Mouse (Mus musculus): ENCODE data around the gene B430306N03Rik. TPM values are rescaled to one million over a fixed set of nuclear protein-coding genes. Genes with fewer than 3 reads are reported as not detected.
"Not testable (repeated sequence)": the region's sequence is repeated elsewhere in the genome, so short reads cannot be mapped to it uniquely, and the experiment has no call there.

The B430306N03Rik gene
- total RNA-seq, 1 experiment from 2014 or later: 99.2 TPM

DNA sequence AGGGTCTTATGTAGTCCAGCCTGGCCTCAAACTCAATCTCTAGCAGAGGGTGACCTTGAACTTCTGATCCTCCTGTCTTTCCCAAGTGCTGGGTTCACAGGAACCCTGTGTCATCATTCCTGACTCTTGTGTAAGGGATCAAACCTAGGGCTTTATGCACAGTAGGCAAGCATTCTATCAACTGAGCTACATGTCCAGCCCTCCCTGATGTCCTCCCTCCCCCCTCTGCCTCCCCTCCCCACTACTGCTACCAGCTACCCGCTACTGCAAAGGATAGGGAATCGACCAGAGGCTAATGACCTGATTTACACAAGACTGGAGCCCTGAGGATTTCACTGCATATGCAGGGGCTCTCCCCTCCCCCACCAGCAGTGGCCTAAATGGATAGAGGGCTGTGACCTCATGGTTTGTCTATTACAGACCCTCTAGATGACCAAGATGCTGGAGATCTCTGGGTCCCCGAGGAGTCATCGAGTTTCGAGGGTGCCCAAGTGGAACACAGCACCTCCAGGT lies 34.8 kb downstream of the B430306N03Rik start:
- ATAC-seq (ENCODE audit: extremely low read depth, insufficient number of reproducible peaks, low FRiP score, poor library complexity, severe bottlenecking): no peak

DNA sequence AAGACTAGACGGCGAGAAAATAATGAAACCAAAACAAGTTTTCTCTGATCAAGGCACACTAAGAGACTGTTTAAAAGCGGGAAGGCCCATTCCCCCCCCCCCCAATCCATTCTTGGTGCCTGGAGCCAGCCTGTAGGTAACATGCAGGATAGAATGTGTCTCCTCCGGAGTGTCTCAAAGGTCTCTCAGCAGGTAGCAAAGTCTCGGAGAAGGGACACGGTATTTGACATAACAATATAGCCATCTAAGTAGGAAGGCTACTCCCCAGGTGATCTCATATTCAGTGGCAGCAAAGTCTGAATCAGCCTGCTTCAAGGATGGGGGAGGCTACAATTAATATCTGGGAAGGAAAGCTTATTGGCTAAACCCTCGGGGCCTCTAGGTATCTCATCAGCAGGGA lies 37.0 kb downstream of the B430306N03Rik start:
- not testable (repeated sequence) for ATAC-seq (ENCODE audit: extremely low read depth, insufficient number of reproducible peaks, low FRiP score, poor library complexity, severe bottlenecking)

DNA sequence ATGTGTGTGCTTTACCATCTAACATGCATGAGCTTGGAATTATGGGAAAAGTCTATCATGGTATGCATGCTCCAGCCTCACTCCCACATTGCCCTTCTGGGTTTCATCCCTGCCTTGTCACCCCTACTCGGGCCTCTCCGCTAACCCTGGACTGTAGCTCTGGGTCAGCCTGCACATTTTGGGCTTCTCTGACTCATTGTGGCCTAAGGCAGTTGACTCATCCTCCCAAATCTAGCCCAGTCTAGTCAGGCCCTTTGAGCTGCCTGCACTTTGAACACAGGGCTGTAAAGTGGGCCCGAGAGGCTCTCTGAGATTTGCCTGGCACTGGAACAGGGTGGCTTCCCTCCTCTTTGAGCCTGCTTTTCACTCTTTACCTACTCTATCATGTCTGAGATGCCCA lies 39.9 kb downstream of the B430306N03Rik start:
- ATAC-seq (ENCODE audit: extremely low read depth, insufficient number of reproducible peaks, low FRiP score, poor library complexity, severe bottlenecking): no peak

- ATAC-seq (ENCODE audit: extremely low read depth, insufficient number of reproducible peaks, low FRiP score, poor library complexity, severe bottlenecking): no peak
Measured at GRCm38 (mm10) chr17:48357892-48358291, 42.0 kb downstream of the B430306N03Rik start.

GRCm38 (mm10) chr17:48359616-48360015 lies 43.7 kb downstream of the B430306N03Rik start, which contains the start of gene Treml1:
TSS of gene Treml1 (plus strand) at chr17:48359916.
- no peak for ATAC-seq (ENCODE audit: extremely low read depth, insufficient number of reproducible peaks, low FRiP score, poor library complexity, severe bottlenecking)

DNA sequence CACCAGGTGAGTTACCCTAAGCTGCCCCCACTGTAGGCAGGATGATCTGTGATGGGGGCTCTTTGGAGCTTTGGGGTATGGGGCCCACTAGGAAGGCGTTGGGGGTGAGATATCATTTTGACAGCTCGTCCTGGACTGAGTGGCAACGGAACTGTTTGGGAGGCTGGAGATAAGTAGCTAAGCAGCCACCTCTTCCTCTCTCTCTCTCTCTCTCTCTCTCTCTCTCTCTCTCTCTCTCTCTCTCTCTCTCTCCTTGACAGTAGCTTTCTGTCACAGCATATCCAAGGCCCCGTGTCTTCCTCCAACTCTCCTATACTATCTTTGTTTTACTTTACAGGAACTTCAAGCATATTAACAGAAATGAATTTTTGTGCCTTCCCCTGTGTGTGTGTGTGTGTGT lies 44.5 kb downstream of the B430306N03Rik start:
- no peak for ATAC-seq (ENCODE audit: extremely low read depth, insufficient number of reproducible peaks, low FRiP score, poor library complexity, severe bottlenecking)

DNA sequence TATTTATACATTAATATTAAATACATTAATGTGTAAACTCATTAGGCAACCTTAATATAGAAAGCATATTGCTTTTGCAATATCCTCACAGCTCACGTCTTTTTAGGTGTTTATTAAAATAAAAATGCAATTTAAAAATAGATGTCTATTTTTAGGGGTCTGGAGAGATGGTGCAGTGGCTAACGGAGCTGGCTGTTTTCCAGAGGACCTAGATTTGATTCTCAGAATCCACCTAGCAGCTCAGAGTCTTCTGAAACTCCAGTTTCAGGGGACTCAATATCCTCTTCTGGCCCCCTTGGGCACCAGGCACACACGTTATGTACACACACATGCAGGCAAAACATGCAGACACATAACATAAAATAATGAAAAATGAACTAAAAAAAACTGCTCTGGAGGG lies 46.4 kb downstream of the B430306N03Rik start:
- no peak for ATAC-seq (ENCODE audit: extremely low read depth, insufficient number of reproducible peaks, low FRiP score, poor library complexity, severe bottlenecking)

DNA sequence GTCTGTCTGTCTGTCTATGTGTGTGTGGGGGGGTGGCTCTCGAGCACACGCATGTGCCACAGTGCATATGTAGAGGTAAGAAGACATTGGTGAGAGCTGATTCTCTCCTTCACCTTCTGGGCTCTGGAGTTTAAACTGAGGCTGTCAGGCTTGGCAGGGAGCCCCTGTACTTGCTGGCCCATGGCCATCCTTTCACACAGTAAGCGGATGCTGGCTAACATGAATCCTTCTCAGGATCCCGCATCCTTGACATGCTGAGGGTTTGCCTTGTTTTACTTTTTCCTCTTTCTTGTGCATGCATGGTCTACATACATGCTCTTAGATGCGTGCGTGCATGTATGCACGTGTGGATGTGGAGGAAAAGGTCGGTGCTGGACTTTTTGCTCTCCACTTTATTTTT lies 47.0 kb downstream of the B430306N03Rik start:
- no peak for ATAC-seq (ENCODE audit: extremely low read depth, insufficient number of reproducible peaks, low FRiP score, poor library complexity, severe bottlenecking)

- ATAC-seq (ENCODE audit: extremely low read depth, insufficient number of reproducible peaks, low FRiP score, poor library complexity, severe bottlenecking): no peak
Measured at GRCm38 (mm10) chr17:48363421-48363965, 47.6 kb downstream of the B430306N03Rik start.

DNA sequence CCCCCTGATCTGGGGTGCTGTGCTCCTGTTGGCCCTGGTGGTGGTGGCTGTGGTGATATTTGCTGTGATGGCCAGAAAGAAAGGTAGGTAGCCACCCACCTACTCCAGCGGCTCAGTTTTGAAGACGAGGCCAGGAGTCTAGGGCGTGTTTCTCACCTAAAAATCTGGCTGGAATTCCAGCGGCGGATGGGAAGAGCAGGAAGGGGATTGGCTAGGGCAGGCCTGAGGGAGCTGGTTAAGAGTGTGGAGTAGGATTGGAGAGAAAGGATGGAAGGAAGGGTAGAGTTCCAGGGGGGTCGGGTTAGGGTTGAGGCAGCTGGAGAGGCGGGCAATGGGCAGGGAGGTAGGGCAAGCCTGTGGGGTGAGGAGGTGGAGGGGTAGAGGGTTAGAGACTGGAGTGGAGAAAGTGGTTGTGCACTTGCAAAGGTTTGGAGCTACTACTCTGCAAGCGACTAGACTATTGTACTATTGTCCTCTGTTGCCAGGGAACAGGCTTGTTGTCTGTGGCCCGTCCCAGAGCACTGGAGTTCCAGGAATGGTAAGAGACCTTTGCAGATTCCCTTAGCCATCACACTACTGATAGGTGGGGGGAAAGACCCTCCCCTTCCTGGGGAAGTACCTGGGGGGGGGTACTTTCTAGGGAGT lies 49.7 kb downstream of the B430306N03Rik start:
- ATAC-seq (ENCODE audit: extremely low read depth, insufficient number of reproducible peaks, low FRiP score, poor library complexity, severe bottlenecking): no peak

GRCm38 (mm10) chr17:48366806-48367205 lies 50.9 kb downstream of the B430306N03Rik start:
- ATAC-seq (ENCODE audit: extremely low read depth, insufficient number of reproducible peaks, low FRiP score, poor library complexity, severe bottlenecking): no peak

GRCm38 (mm10) chr17:48371621-48372020 lies 55.7 kb downstream of the B430306N03Rik start:
- ATAC-seq (ENCODE audit: extremely low read depth, insufficient number of reproducible peaks, low FRiP score, poor library complexity, severe bottlenecking): no peak

DNA sequence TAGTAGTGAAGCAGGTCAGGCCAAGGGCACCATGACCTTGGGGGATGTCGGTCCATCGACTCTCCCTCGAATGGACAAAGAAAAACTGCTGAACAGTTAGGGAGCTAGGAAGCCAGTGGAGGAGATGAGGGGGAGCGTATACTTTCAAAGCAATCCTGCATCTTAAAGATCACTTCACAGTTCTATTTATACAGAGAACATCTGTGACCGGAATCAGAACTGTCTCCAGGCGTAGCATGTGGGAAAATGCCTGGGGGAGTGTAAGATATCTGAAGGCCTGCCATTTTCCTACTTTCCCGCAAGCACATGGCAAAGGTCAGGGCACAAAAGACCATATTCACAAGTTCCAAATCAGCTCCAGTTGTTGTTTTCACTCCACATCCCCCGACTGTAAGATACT lies 57.0 kb downstream of the B430306N03Rik start:
- ATAC-seq (ENCODE audit: extremely low read depth, insufficient number of reproducible peaks, low FRiP score, poor library complexity, severe bottlenecking): no peak

DNA sequence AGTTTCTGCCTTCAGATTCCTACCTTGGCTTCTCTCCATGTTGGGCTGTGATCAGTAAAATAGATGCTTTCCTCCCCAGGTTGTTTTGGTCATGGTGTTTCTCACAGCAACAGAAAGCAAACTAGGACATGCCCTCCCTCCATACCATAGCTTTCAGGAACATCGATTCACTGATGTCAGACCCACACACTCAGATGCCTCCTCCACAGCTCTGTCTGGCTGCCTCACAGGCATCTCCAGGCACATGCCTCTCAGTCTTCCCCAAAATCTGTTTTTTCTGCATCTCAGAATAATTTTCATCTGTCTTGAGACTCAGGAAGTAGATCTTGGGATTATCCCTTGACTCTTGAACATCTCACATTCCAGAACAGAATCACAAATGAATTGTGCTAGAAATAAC lies 60.2 kb downstream of the B430306N03Rik start:
- ATAC-seq (ENCODE audit: extremely low read depth, insufficient number of reproducible peaks, low FRiP score, poor library complexity, severe bottlenecking): no peak

Other genes with a start within 250 kb of the B430306N03Rik start
- not detected in 2 replicates for gene 1700067P10Rik, start 226.8 kb upstream of the B430306N03Rik start, total RNA-seq (2017)
- gene 9830107B12Rik, start 169.9 kb upstream of the B430306N03Rik start, total RNA-seq (2017): 31.7 and 33.5 TPM in 2 replicates
- 129 and 143 TPM in 2 replicates for gene A530064D06Rik, start 148.9 kb upstream of the B430306N03Rik start, total RNA-seq (2017)
- 172 and 173 TPM in 2 replicates for gene Trem1, start 83.4 kb upstream of the B430306N03Rik start, total RNA-seq (2017)
- gene Trem3, start 68.4 kb upstream of the B430306N03Rik start, total RNA-seq (2017): 140 and 149 TPM in 2 replicates
- 47.1 and 49.0 TPM in 2 replicates for gene Treml4, start 51.8 kb upstream of the B430306N03Rik start, total RNA-seq (2017)
- gene Treml2, start 16.6 kb upstream of the B430306N03Rik start, total RNA-seq (2017): 145 and 151 TPM in 2 replicates
- gene Trem2, start 30.3 kb downstream of the B430306N03Rik start, total RNA-seq (2017): 2.6 and 3.7 TPM in 2 replicates
- gene Treml1, start 43.8 kb downstream of the B430306N03Rik start, total RNA-seq (2017): 7.0 and 9.8 TPM in 2 replicates
- 47.7 and 55.0 TPM in 2 replicates for gene Nfya, start 93.8 kb downstream of the B430306N03Rik start, total RNA-seq (2017)
- gene Oard1, start 93.9 kb downstream of the B430306N03Rik start, total RNA-seq (2017): 92.3 and 97.1 TPM in 2 replicates
- not detected in 2 replicates for gene Apobec2, start 116.8 kb downstream of the B430306N03Rik start, total RNA-seq (2017)
- gene Tspo2, start 135.4 kb downstream of the B430306N03Rik start, total RNA-seq (2017): 2.5 and 3.8 TPM in 2 replicates
- gene Unc5cl, start 138.8 kb downstream of the B430306N03Rik start, total RNA-seq (2017): 5.2 and 11.3 TPM in 2 replicates

Measured in neutrophil, adult 5-6 weeks (primary cell).